Mouse (Mus musculus): ENCODE measurements around the gene Ercc6l2.
"Not testable (repeated sequence)": the region's sequence is repeated elsewhere in the genome, so short reads cannot be mapped to it uniquely, and the experiment has no call there.

Gene Ercc6l2

GRCm38 (mm10) chr13:63879864-63880141 lies 64.8 kb downstream of the Ercc6l2 start:
- no peak for DNase-seq (ENCODE audit: low read depth, low spot score)

GRCm38 (mm10) chr13:63885532-63885949 lies 70.5 kb downstream of the Ercc6l2 start:
- DNase-seq (ENCODE audit: low read depth, low spot score): no peak

- no peak for DNase-seq (ENCODE audit: low read depth, low spot score)
These were observed 71.5 kb downstream of the Ercc6l2 start for GRCm38 (mm10) chr13:63886429-63887052.

GRCm38 (mm10) chr13:63900679-63901302 lies 85.8 kb downstream of the Ercc6l2 start:
- no peak for DNase-seq (ENCODE audit: low read depth, low spot score)

GRCm38 (mm10) chr13:63901303-63901713 lies 86.3 kb downstream of the Ercc6l2 start:
- DNase-seq (ENCODE audit: low read depth, low spot score): no peak

- DNase-seq (ENCODE audit: low read depth, low spot score): no peak
These were observed 86.9 kb downstream of the Ercc6l2 start for GRCm38 (mm10) chr13:63901714-63902597.

- DNase-seq (ENCODE audit: low read depth, low spot score): no peak
These were observed 91.5 kb downstream of the Ercc6l2 start for GRCm38 (mm10) chr13:63906516-63906915.

GRCm38 (mm10) chr13:63907437-63907836 lies 92.4 kb downstream of the Ercc6l2 start:
- DNase-seq (ENCODE audit: low read depth, low spot score): no peak

- no peak for DNase-seq (ENCODE audit: low read depth, low spot score)
These were observed 95.2 kb downstream of the Ercc6l2 start for GRCm38 (mm10) chr13:63910141-63910804.

- no peak for DNase-seq (ENCODE audit: low read depth, low spot score)
These were observed 96.6 kb downstream of the Ercc6l2 start for GRCm38 (mm10) chr13:63911617-63912016.

- no peak for DNase-seq (ENCODE audit: low read depth, low spot score)
These were observed 98.1 kb downstream of the Ercc6l2 start for GRCm38 (mm10) chr13:63913136-63913535.

GRCm38 (mm10) chr13:63915176-63915575 lies 100.1 kb downstream of the Ercc6l2 start:
- no peak for DNase-seq (ENCODE audit: low read depth, low spot score)

- no peak for DNase-seq (ENCODE audit: low read depth, low spot score)
These were observed 100.6 kb downstream of the Ercc6l2 start for GRCm38 (mm10) chr13:63915684-63916083.

- no peak for DNase-seq (ENCODE audit: low read depth, low spot score)
These were observed 101.5 kb downstream of the Ercc6l2 start for GRCm38 (mm10) chr13:63916568-63916967.

GRCm38 (mm10) chr13:63917198-63917767 lies 102.2 kb downstream of the Ercc6l2 start:
- no peak for DNase-seq (ENCODE audit: low read depth, low spot score)

GRCm38 (mm10) chr13:63917776-63918621 lies 103.0 kb downstream of the Ercc6l2 start:
- no peak for DNase-seq (ENCODE audit: low read depth, low spot score)

GRCm38 (mm10) chr13:63918733-63919422 lies 103.8 kb downstream of the Ercc6l2 start:
- DNase-seq (ENCODE audit: low read depth, low spot score): no peak

GRCm38 (mm10) chr13:63924036-63924435 lies 109.0 kb downstream of the Ercc6l2 start:
- not testable (repeated sequence) for DNase-seq (ENCODE audit: low read depth, low spot score)

GRCm38 (mm10) chr13:63927326-63927725 lies 112.3 kb downstream of the Ercc6l2 start:
- DNase-seq (ENCODE audit: low read depth, low spot score): no peak

GRCm38 (mm10) chr13:63929351-63929750 lies 114.3 kb downstream of the Ercc6l2 start:
- DNase-seq (ENCODE audit: low read depth, low spot score): peak; percentile 15
